Mouse (Mus musculus) 3T3-L1 (cell line): Measurements from ENCODE around the gene Myoz2.

Source experiments
- DNase-seq: peaks from one replicate; pipeline ENCODE4 v3.0.0-alpha.2; 2015; ENCODE audit warnings: low read depth, low spot score

Gene Myoz2

GRCm38 (mm10) chr3:123007386-123007785 is 27.4 kb downstream of the Myoz2 start:
- DNase-seq, result peak; percentile 47

- DNase-seq, result no peak
These were observed 33.8 kb downstream of the Myoz2 start for GRCm38 (mm10) chr3:123001053-123001452.

- no peak for DNase-seq
These were observed 36.3 kb downstream of the Myoz2 start for GRCm38 (mm10) chr3:122998511-122998910.

- no peak for DNase-seq
These were observed 37.8 kb downstream of the Myoz2 start for GRCm38 (mm10) chr3:122996968-122997367.

GRCm38 (mm10) chr3:122986906-122987305 is 47.9 kb downstream of the Myoz2 start:
- peak; percentile 20 for DNase-seq

GRCm38 (mm10) chr3:122986386-122986785 is 48.4 kb downstream of the Myoz2 start:
- peak; percentile 32 for DNase-seq

- DNase-seq, result peak; percentile 30
These were observed 49.5 kb downstream of the Myoz2 start for GRCm38 (mm10) chr3:122985183-122985944.

GRCm38 (mm10) chr3:122984249-122985182 is 50.3 kb downstream of the Myoz2 start, which contains the start of gene Usp53:
Usp53 (minus strand) TSS chr3:122984510.
- DNase-seq, result peak; percentile 90

- peak; percentile 93 for DNase-seq
These were observed 51.0 kb downstream of the Myoz2 start for GRCm38 (mm10) chr3:122983849-122984248.

- no peak for DNase-seq
These were observed 58.9 kb downstream of the Myoz2 start for GRCm38 (mm10) chr3:122975964-122976363.

- DNase-seq, result no peak
These were observed 59.5 kb downstream of the Myoz2 start for GRCm38 (mm10) chr3:122975363-122975762.

- DNase-seq, result no peak
These were observed 60.0 kb downstream of the Myoz2 start for GRCm38 (mm10) chr3:122974833-122975232.

GRCm38 (mm10) chr3:122972126-122972822 is 62.5 kb downstream of the Myoz2 start:
- no peak for DNase-seq

GRCm38 (mm10) chr3:122968391-122968790 is 66.4 kb downstream of the Myoz2 start:
- DNase-seq, result no peak

- no peak for DNase-seq
These were observed 70.5 kb downstream of the Myoz2 start for GRCm38 (mm10) chr3:122964301-122964700.
